Mouse (Mus musculus) MEL (cell line): ENCODE data around the gene Fam155a. TPM values are rescaled to one million over a fixed set of nuclear protein-coding genes. Genes with fewer than 3 reads are reported as not detected.

Experiments used
- DNase-seq: peaks from one replicate; pipeline ENCODE4 v3.0.0; 2011; ENCODE audit warnings: low read depth, low spot score
- H3K27ac ChIP-seq: 2 replicates; pipeline ENCODE4 v1.5.1; 2012; ENCODE audit warnings: low read depth, mild to moderate bottlenecking, control low read depth, low read length, moderate library complexity; ENCODE audit not compliant: control insufficient read depth
- H3K27me3 ChIP-seq, 2 experiments: fragments of 150-350 bp in 1 of 2; sonication (generic) in 1 of 2; 2 replicates each; pipeline ENCODE4 v1.6.1; 2012; ENCODE audit warnings: low read length in 2 of 2, mild to moderate bottlenecking in 2 of 2, improper control_type of control experiment in 1 of 2, moderate library complexity in 1 of 2; ENCODE audit not compliant: insufficient read depth in 2 of 2, control insufficient read depth in 1 of 2
- H3K36me3 ChIP-seq, 2 experiments: 2 replicates each; pipeline ENCODE4 v1.6.1; 2012 to 2014; ENCODE audit warnings: low read length in 2 of 2, improper control_type of control experiment in 1 of 2, inconsistent platforms in 1 of 2, mild to moderate bottlenecking in 1 of 2; ENCODE audit not compliant: insufficient read depth in 2 of 2, control insufficient read depth in 1 of 2
- H3K4me1 ChIP-seq, 2 experiments: fragments of 150-350 bp in 1 of 2; sonication (generic) in 1 of 2; 2 replicates each; pipeline ENCODE4 v1.6.1; 2012; ENCODE audit warnings: low read length in 2 of 2, improper control_type of control experiment in 1 of 2, mild to moderate bottlenecking in 1 of 2; ENCODE audit not compliant: insufficient read depth in 2 of 2, control insufficient read depth in 1 of 2
- H3K4me3 ChIP-seq, 2 experiments: fragments of 150-350 bp in 1 of 2; sonication (generic) in 1 of 2; 2 replicates each; pipeline ENCODE4 v1.5.1; 2012; ENCODE audit warnings: low read depth in 2 of 2, low read length in 2 of 2, mild to moderate bottlenecking in 2 of 2, moderate library complexity in 2 of 2, control low read depth in 1 of 2, improper control_type of control experiment in 1 of 2; ENCODE audit not compliant: control insufficient read depth in 1 of 2, insufficient read depth in 1 of 2
- H3K79me2 ChIP-seq: 2 replicates; pipeline ENCODE4 v1.6.1; 2012; ENCODE audit warnings: mild to moderate bottlenecking, low read length, moderate library complexity; ENCODE audit not compliant: control insufficient read depth, poor library complexity, insufficient read depth
- H3K9ac ChIP-seq: 2 replicates; pipeline ENCODE4 v1.6.1; 2012; ENCODE audit warnings: low read depth, mild to moderate bottlenecking, control low read depth, low read length, moderate library complexity; ENCODE audit not compliant: control insufficient read depth, poor library complexity, severe bottlenecking
- H3K9me3 ChIP-seq: fragments of 150-350 bp; sonication (generic); replicated peaks from 2 replicates; pipeline ENCODE4 v1.6.1; 2012; ENCODE audit warnings: mild to moderate bottlenecking, low read length, improper control_type of control experiment, moderate library complexity; ENCODE audit not compliant: insufficient read depth
- BHLHE40 ChIP-seq: IDR thresholded peaks from 2 replicates; pipeline ENCODE4 v1.6.1; 2012; ENCODE audit warnings: low read depth, mild to moderate bottlenecking, inconsistent platforms, low read length, improper control_type of control experiment, borderline replicate concordance
- CHD1 ChIP-seq: IDR thresholded peaks from 2 replicates; pipeline ENCODE4 v1.6.1; 2012; ENCODE audit warnings: low read depth, mild to moderate bottlenecking, inconsistent platforms, low read length, improper control_type of control experiment
- CTCF ChIP-seq, 3 experiments: IDR thresholded peaks in 2 of 3; conservative IDR thresholded peaks in 1 of 3; 2 replicates each; pipeline ENCODE4 v1.5.1; 2011 to 2012; ENCODE audit warnings: low read length in 3 of 3, low read depth in 2 of 3, mild to moderate bottlenecking in 2 of 3, improper control_type of control experiment in 1 of 3, inconsistent platforms in 1 of 3, mixed read lengths in 1 of 3, moderate library complexity in 1 of 3; ENCODE audit not compliant: control insufficient read depth in 1 of 3, insufficient read depth in 1 of 3, poor library complexity in 1 of 3, severe bottlenecking in 1 of 3
- ELF1 ChIP-seq: IDR thresholded peaks from 2 replicates; pipeline ENCODE4 v1.6.1; 2014; ENCODE audit warnings: low read depth, mild to moderate bottlenecking, inconsistent platforms, low read length, improper control_type of control experiment, moderate library complexity
- EP300 ChIP-seq, 2 experiments: IDR thresholded peaks; 2 replicates each; pipeline ENCODE4 v1.6.1; 2011; ENCODE audit warnings: improper control_type of control experiment in 2 of 2, low read length in 2 of 2, low read depth in 1 of 2, mild to moderate bottlenecking in 1 of 2
- GABPA ChIP-seq: IDR thresholded peaks from 2 replicates; pipeline ENCODE4 v1.6.1; 2012; ENCODE audit warnings: low read depth, mild to moderate bottlenecking, inconsistent platforms, low read length, improper control_type of control experiment, moderate library complexity
- GATA1 ChIP-seq: IDR thresholded peaks from 2 replicates; pipeline ENCODE4 v1.6.1; 2011; ENCODE audit warnings: low read depth, low read length, improper control_type of control experiment
- KAT2A ChIP-seq: conservative IDR thresholded peaks from 2 replicates; pipeline ENCODE4 v1.6.1; 2012; ENCODE audit warnings: low read depth, low read length, improper control_type of control experiment, inconsistent platforms
- MAZ ChIP-seq: IDR thresholded peaks from 2 replicates; pipeline ENCODE4 v1.6.1; 2012; ENCODE audit warnings: low read depth, mild to moderate bottlenecking, inconsistent platforms, low read length, improper control_type of control experiment
- MYB ChIP-seq: IDR thresholded peaks from 2 replicates; pipeline ENCODE4 v1.6.1; 2011; ENCODE audit warnings: mild to moderate bottlenecking, low read depth, low read length, improper control_type of control experiment
- NRF1 ChIP-seq: IDR thresholded peaks from 2 replicates; pipeline ENCODE4 v1.6.1; 2014; ENCODE audit warnings: low read depth, mild to moderate bottlenecking, inconsistent platforms, low read length, improper control_type of control experiment, moderate library complexity; ENCODE audit not compliant: poor library complexity, insufficient read depth, severe bottlenecking
- POLR2AphosphoS2 ChIP-seq: IDR thresholded peaks from 2 replicates; pipeline ENCODE4 v1.6.1; 2011; ENCODE audit warnings: low read length, improper control_type of control experiment
- POLR2AphosphoS5 ChIP-seq: IDR thresholded peaks from 2 replicates; pipeline ENCODE4 v1.6.1; 2012; ENCODE audit warnings: low read depth, borderline replicate concordance, mild to moderate bottlenecking, inconsistent platforms, low read length, moderate library complexity, mixed read lengths
- SIN3A ChIP-seq: IDR thresholded peaks from 2 replicates; pipeline ENCODE4 v1.6.1; 2012; ENCODE audit warnings: low read length, improper control_type of control experiment, inconsistent platforms
- TAL1 ChIP-seq: IDR thresholded peaks from 2 replicates; pipeline ENCODE4 v1.6.1; 2012; ENCODE audit warnings: mild to moderate bottlenecking, inconsistent platforms, low read length, moderate library complexity, mixed read lengths
- TBP ChIP-seq: IDR thresholded peaks from 2 replicates; pipeline ENCODE4 v1.8.0; 2011; ENCODE audit warnings: low read depth, low read length, improper control_type of control experiment
- UBTF ChIP-seq: IDR thresholded peaks from 2 replicates; pipeline ENCODE4 v1.6.1; 2012; ENCODE audit warnings: low read depth, mild to moderate bottlenecking, inconsistent platforms, low read length, improper control_type of control experiment, moderate library complexity, borderline replicate concordance; ENCODE audit not compliant: insufficient read depth
- USF1 ChIP-seq: IDR thresholded peaks from 2 replicates; pipeline ENCODE4 v1.6.1; 2014; ENCODE audit warnings: low read depth, mild to moderate bottlenecking, inconsistent platforms, low read length, improper control_type of control experiment, moderate library complexity
- USF2 ChIP-seq, 2 experiments: IDR thresholded peaks; 2 replicates each; pipeline ENCODE4 v1.6.1; 2011 to 2012; ENCODE audit warnings: improper control_type of control experiment in 2 of 2, low read length in 2 of 2, borderline replicate concordance in 1 of 2, inconsistent platforms in 1 of 2, low read depth in 1 of 2, mild to moderate bottlenecking in 1 of 2; ENCODE audit not compliant: insufficient read depth in 1 of 2
- ZC3H11A ChIP-seq: IDR thresholded peaks from 2 replicates; pipeline ENCODE4 v1.6.1; 2012; ENCODE audit warnings: low read depth, mild to moderate bottlenecking, inconsistent platforms, low read length, improper control_type of control experiment
- ZMIZ1 ChIP-seq: IDR thresholded peaks from 2 replicates; pipeline ENCODE4 v1.6.1; 2012; ENCODE audit warnings: low read depth, mild to moderate bottlenecking, inconsistent platforms, low read length, improper control_type of control experiment, moderate library complexity
- polyA plus RNA-seq, 2 experiments: library from polyadenylated mRNA; stranded (reverse) in 1 of 2; unstranded in 1 of 2; fragments of >175 nt in 1 of 2; fragments of >200 nt in 1 of 2; gene quantifications; 2 replicates each; pipeline versions ENCODE4 v1.2.1 to v1.2.4; 2012; ENCODE audit warnings: low replicate concordance in 2 of 2, low read depth in 1 of 2; ENCODE audit not compliant: insufficient read length in 2 of 2, insufficient read depth in 1 of 2, missing spikeins in 1 of 2
- total RNA-seq: library from RNA; depleted of rRNA; stranded (reverse); fragments of 300-350 nt; gene quantifications from 2 replicates; pipeline ENCODE4 v1.2.3, GENCODE M21; 2012

The Fam155a gene
- total and polyA plus RNA-seq, 3 experiments = not detected

GRCm38 (mm10) chr8:9200099-9200498, 570.9 kb downstream of the Fam155a start:
- H3K9me3 ChIP-seq = no peaks in the 10 kb centered on the region
- H3K4me3 ChIP-seq = no peak overlapping the region
- TF ChIP-seq USF1 = no peak
- no peak for TF ChIP-seq POLR2AphosphoS5
- no peak for TF ChIP-seq GATA1
- TF ChIP-seq UBTF = no peak
- no peak for TF ChIP-seq KAT2A
- no peak for TF ChIP-seq MAZ
- no peak for TF ChIP-seq SIN3A
- no peak for TF ChIP-seq TAL1
- no peak for TF ChIP-seq MYB
- no peak for TF ChIP-seq BHLHE40
- no peak for TF ChIP-seq USF2 (IDR thresholded peaks at IDR 0.05; ENCODE audit: borderline replicate concordance in 1 of 2, insufficient read depth in 1 of 2, low read depth in 1 of 2, low read length in 2 of 2)
- TF ChIP-seq EP300 (IDR thresholded peaks at IDR 0.05; ENCODE audit: low read depth in 1 of 2, low read length in 2 of 2) = no peak
- no peak for TF ChIP-seq GABPA
- TF ChIP-seq ZMIZ1 = no peak
- TF ChIP-seq ZC3H11A = no peak
- TF ChIP-seq NRF1 = no peak
- no peak for TF ChIP-seq CHD1
- TF ChIP-seq TBP = no peak
- TF ChIP-seq, all 39 proteins: peak for 0
- Histone ChIP-seq H3K27ac (no peak overlapping the region), H3K4me1 (no peaks in the 10 kb centered on the region), H3K79me2 (no peaks in the 10 kb centered on the region), H3K27me3 (no peaks in the 10 kb centered on the region), H3K9ac (no peak overlapping the region), H3K36me3 (no peaks in the 10 kb centered on the region)
- no peak for DNase-seq

GRCm38 (mm10) chr8:9191682-9192081, 579.3 kb downstream of the Fam155a start:
- H3K27ac ChIP-seq = no peak overlapping the region
- no peaks in the 10 kb centered on the region for H3K27me3 ChIP-seq
- no peaks in the 10 kb centered on the region for H3K79me2 ChIP-seq
- no peaks in the 10 kb centered on the region for H3K36me3 ChIP-seq
- H3K9ac ChIP-seq = no peak overlapping the region
- DNase-seq = no peak
- no peaks in the 10 kb centered on the region for H3K9me3 ChIP-seq
- no peak overlapping the region for H3K4me3 ChIP-seq
- H3K4me1 ChIP-seq = no peaks in the 10 kb centered on the region
- no peak for TF ChIP-seq ELF1
- TF ChIP-seq CTCF (IDR thresholded peaks at IDR 0.05 in 2 of 3, conservative IDR thresholded peaks at IDR 0.05 in 1 of 3; ENCODE audit: control insufficient read depth in 1 of 3, insufficient read depth in 1 of 3, low read depth in 2 of 3, low read length in 3 of 3, poor library complexity in 1 of 3, severe bottlenecking in 1 of 3) = no peak
- TF ChIP-seq POLR2AphosphoS2 = no peak
- TF ChIP-seq EP300 (IDR thresholded peaks at IDR 0.05; ENCODE audit: low read depth in 1 of 2, low read length in 2 of 2) = no peak
- TF ChIP-seq USF1 = no peak
